Mouse (Mus musculus): Measurements from ENCODE around the gene Hmgn3. TPM values are rescaled to one million over a fixed set of nuclear protein-coding genes. Genes with fewer than 3 reads are reported as not detected.
"Not testable (repeated sequence)": the region's sequence is repeated elsewhere in the genome, so short reads cannot be mapped to it uniquely, and the experiment has no call there.

The Hmgn3 gene
- total RNA-seq (2014; fragmentation: Nextera tagmentation) (38.3 and 41.4 TPM in 2 replicates), total RNA-seq (2017) (14.3 and 24.5 TPM in 2 replicates)

- ATAC-seq (replicated peaks; ENCODE audit: poor library complexity, severe bottlenecking), result peak; percentile 98
Observed at GRCm38 (mm10) chr9:83146446-83147188, at the start of gene Hmgn3. TSS of gene Hmgn3 (minus strand) at chr9:83146685.

DNA sequence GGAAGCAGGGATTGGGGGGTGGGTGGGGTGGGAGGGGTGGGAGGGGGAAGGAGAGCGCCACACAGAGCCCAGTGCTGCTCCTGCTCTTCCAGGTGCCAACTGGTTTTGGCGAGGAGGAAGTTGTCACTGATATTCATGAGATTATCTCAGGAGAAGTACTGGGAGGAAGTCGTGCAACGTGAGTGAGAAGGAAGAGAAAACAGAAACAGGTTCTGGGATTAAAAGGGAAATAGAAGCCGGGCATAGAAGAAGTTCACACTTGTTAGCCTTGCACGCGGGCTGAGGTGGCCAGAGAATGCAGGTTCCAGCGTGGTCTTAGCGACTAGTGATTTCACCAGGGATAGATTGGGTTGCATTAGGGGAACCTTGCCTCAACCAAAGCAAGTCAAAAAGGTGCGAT, 49.3 kb upstream of the Hmgn3 start:
- peak; percentile 93 for ATAC-seq (replicated peaks; ENCODE audit: poor library complexity, severe bottlenecking)

DNA sequence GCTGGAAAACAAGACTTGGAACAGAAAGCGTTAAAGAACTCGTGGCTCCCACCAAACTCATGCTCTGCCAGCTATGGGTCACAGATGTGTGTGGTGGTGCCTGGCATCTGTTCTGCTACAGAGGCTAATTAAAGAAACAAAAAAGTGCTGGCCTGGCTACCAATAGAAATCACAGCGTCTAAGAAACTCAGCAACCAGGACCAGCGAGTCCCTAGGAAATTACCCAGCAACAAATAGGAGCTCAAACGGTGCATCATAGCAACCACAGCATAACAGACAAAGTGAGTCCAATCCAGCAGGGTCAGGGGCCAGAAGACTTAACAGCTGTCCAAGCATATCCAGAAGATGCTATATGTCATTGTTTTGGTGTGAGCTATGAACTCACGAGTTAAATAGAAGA, 48.5 kb upstream of the Hmgn3 start:
- no peak for ATAC-seq (replicated peaks; ENCODE audit: poor library complexity, severe bottlenecking)

DNA sequence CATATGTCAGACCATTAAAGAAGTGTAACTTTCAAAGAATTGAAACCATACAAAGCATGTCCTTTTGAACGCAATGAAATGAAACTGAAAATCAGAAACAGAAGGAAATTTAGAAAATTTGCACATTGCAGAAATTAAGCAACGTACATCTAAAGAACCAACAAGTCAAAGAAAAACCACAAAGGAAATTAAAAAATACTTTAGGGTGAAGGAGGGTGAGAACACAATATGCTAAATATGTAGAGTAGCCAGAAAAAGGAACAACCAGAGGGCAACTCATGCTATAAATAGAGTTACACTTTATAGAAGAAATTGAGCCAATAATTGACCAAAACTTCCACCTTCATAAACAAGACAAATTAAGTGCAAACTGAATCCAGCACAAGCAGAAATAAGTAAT, 41.3 kb upstream of the Hmgn3 start:
- ATAC-seq (replicated peaks; ENCODE audit: poor library complexity, severe bottlenecking), result peak; percentile 95

GRCm38 (mm10) chr9:83145591-83146445, 667 bp downstream of the Hmgn3 start:
- peak; percentile 74 for ATAC-seq (replicated peaks; ENCODE audit: poor library complexity, severe bottlenecking)

- no peak for ATAC-seq (replicated peaks; ENCODE audit: poor library complexity, severe bottlenecking)
Observed at GRCm38 (mm10) chr9:83129831-83130230, 16.7 kb downstream of the Hmgn3 start.

DNA sequence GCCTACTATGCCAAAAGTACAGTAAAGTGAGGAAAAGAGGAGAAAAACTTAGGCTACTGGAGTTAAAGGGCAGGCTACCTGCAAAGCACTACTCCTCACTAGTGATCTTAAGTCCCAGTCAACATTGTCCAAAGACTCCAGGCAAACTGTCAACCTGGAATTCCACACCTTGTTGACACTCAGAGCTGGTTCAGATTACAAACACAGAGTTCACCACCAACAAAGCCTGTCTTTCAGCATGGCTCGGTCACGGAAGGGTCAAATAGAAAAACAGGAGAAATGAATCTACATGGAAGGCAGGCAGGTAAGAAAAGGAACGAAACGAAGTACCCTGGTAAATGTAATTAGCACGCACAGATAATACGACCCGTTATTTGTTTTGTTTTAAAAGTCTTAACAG, 18.6 kb downstream of the Hmgn3 start:
- no peak for ATAC-seq (replicated peaks; ENCODE audit: poor library complexity, severe bottlenecking)

GRCm38 (mm10) chr9:83126482-83126881, 20.0 kb downstream of the Hmgn3 start:
- ATAC-seq (replicated peaks; ENCODE audit: poor library complexity, severe bottlenecking), result not testable (repeated sequence)

GRCm38 (mm10) chr9:83119211-83119610, 27.3 kb downstream of the Hmgn3 start:
- no peak for ATAC-seq (replicated peaks; ENCODE audit: poor library complexity, severe bottlenecking)

DNA sequence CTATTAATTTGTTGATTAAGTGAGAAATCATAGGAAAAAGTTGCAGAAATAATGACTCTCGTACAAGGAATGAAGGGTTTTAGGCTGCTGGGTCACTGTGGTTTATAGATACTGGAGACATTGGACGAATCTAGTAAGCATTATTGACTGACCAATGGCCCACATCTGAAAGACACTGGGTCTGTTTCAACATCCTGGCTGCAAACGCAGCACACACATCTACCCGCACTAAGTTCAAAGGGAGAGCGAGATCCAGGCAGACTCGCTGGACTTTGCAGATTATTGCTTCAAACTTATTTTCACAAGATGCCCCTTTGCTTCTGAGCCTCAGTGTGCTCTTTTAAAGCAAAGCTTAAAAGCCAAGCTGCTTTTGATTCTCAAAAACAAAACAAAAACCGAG, 29.0 kb downstream of the Hmgn3 start:
- ATAC-seq (replicated peaks; ENCODE audit: poor library complexity, severe bottlenecking), result no peak

- no peak for ATAC-seq (replicated peaks; ENCODE audit: poor library complexity, severe bottlenecking)
Observed at GRCm38 (mm10) chr9:83116774-83117474, 29.6 kb downstream of the Hmgn3 start.

GRCm38 (mm10) chr9:83115676-83116075, 30.8 kb downstream of the Hmgn3 start:
- no peak for ATAC-seq (replicated peaks; ENCODE audit: poor library complexity, severe bottlenecking)

DNA sequence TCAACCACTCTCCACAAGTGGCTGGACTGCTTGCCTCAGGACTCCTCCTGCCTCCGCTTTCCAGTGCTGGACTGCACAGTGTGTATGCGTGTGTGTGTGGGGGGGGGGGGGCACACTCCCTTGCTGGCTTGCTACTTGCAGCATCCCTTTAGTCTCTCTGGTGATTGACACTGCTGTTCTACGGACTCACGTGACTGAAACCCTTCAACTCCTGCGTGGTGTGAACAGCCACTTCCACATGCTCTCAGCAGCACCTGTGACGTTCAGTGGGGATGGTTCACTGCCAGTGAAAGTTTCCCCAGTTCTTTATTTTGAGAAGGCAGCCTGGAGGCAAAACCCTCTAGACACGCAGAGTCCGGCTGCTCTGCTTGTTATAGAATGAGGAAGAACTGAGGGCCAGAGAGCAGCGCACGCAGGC, 32.7 kb downstream of the Hmgn3 start:
- peak; percentile 57 for ATAC-seq (replicated peaks; ENCODE audit: poor library complexity, severe bottlenecking)

DNA sequence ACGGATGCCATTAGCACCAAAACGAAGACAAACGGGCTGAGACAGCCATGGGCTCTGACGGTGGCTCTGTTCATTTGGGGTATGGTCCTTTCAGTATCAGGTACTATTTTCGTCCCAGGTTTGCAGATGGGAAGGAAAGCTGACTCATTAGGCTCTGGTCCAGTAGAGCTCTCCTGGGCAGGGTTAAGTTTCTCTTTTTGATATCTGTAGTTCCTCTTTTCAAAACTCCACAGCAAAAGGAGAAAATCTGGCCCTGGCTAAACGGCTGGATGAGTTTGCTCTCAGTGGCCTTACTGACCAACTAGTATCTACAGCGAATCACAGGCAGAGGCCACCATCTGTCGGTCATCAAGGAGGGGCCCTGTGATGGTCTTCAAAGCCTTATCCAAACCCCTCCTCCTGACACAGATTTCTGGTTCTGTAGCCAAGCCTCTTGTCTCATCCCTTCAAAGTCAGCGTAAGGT, 34.1 kb downstream of the Hmgn3 start:
- peak; percentile 82 for ATAC-seq (replicated peaks; ENCODE audit: poor library complexity, severe bottlenecking)

DNA sequence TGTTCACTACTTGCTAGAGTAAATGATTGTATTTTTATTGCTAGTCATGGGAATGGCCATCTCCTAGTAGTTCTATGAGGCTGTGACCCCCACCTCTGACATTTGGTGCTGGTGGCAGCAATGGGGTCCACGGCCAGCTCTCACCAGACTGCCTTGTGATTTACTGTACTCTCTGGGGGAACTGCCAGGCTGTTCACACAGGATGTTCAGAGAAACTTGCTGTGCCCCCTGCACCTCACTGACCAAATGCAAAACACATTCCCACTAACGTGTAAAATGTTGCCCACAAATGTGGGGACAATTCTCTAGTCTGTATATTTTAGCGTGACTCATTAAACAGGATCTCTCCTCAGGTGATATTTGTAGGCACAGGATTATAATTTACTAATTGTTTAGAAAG, 34.7 kb downstream of the Hmgn3 start:
- no peak for ATAC-seq (replicated peaks; ENCODE audit: poor library complexity, severe bottlenecking)

- no peak for ATAC-seq (replicated peaks; ENCODE audit: poor library complexity, severe bottlenecking)
Observed at GRCm38 (mm10) chr9:83111117-83111686, 35.3 kb downstream of the Hmgn3 start.

DNA sequence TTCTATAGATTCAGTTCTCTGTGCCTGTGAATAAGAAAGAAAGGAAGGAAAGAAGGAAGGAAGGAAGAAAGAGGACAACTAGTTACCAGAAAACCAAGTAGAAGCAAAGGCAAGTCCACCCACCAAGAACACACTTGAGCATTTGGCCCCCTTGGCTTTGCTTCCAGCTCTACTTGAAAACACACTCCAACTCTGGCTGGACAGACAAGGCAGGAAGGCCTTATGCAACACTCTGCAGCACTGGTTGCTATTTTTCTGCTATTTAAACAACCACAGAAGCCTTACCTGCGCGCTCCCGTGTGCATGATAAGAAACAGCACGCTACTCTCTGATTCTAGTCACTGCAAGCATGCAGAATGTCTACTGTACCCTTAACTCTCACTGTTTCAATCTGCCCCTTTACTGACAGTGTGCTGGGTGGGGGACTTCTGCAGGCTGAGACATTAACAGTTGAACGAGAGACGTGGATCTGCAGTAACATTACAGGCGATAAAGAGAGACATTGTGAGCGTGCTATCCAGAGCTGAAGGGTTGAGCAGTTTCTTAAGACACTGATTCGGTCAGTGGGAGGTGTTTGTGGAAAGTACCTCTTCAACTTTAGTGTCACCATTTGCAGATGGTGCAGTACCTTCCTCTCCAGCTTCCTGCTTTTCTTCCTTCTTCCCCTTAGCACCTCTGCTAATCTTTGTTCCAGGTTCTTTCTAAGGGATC, 35.9 kb downstream of the Hmgn3 start:
- ATAC-seq (replicated peaks; ENCODE audit: poor library complexity, severe bottlenecking), result no peak

DNA sequence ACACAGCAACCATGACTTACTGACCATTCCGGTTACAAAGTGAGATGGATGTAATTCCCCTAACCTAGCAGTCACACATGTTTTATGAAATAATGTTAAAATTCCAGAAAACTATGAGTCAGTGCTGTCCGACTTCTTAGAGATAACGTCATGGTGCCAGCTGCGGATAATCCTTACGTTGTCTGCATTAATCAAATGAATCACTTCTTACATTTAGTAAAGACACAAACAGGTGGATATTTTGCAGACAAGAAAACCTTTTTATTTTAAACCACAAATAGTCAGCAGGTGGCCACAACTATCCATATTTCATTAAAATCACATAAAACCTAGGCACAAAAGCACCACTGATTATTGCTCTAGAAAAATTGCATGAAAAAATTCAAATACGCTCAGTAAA, 36.8 kb downstream of the Hmgn3 start:
- ATAC-seq (replicated peaks; ENCODE audit: poor library complexity, severe bottlenecking), result no peak

DNA sequence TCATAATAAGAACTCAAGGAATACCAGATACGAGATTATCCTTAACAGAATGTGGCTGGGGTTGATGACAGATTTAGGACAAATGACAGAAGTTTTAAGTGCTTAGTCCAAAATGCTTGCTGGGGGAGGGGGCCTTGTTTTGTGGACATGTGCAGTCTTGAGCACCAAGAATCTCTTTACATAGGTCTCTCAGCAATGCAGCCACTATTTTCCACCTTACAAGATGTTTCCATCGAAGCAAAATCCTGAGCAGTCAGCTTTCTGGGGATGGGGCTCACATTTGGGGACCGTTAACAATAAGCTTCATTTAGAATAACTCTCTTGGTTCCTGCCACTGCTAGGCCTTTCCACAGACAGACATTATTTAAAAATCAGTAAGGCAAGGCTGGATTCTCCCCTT, 37.7 kb downstream of the Hmgn3 start:
- ATAC-seq (replicated peaks; ENCODE audit: poor library complexity, severe bottlenecking), result no peak

DNA sequence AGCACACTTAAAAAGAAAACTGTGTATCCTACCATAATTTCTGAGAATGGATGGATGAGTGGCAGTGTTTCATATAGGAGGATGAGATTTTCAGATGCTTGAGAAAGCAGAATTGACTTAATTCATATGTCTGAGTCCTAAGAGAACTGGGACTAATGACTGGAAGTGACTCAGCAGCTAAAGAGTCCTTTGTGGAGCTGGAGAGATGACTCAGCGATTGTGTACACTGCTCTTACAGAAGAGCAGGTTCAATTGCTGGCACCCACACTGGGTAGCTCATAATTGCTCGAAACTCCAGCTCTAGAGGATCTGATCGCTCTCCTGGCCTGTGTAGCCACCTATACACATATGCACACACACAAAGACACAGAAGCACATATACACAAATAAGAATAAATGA, 42.7 kb downstream of the Hmgn3 start:
- peak; percentile 56 for ATAC-seq (replicated peaks; ENCODE audit: poor library complexity, severe bottlenecking)
